Mouse (Mus musculus) stomach, embryonic 14.5 days (tissue): ENCODE measurements at regions not wholly inside any gene's neighbourhood (a gene's known extent, or its start where the extent isn't known, plus 50 kb on each side); places are given as distances from the start of the nearest gene placed in this dataset.

Experiments
- ATAC-seq: fragments of 200-750 bp; cut with Nextera tagmentation; 2 replicates; pipeline ENCODE4 v1.8.0; 2017; ENCODE audit warnings: low read depth, moderate TSS enrichment; ENCODE audit not compliant: insufficient number of reproducible peaks, insufficient read depth, low FRiP score
- H3K27ac ChIP-seq: fragments of 300-500 bp; sonication (generic); 2 replicates; pipeline ENCODE4 v1.5.1; 2014; ENCODE audit warnings: mild to moderate bottlenecking, low read length, moderate library complexity, mixed read lengths
- H3K27me3 ChIP-seq: fragments of 300-500 bp; sonication (generic); 2 replicates; pipeline ENCODE4 v1.6.1; 2014; ENCODE audit warnings: low read length, control low read depth, mixed read lengths; ENCODE audit not compliant: control insufficient read depth, insufficient read depth
- H3K36me3 ChIP-seq: fragments of 300-500 bp; sonication (generic); 2 replicates; pipeline ENCODE4 v1.6.1; 2014; ENCODE audit warnings: mild to moderate bottlenecking, control low read depth, low read length, moderate library complexity, mixed read lengths; ENCODE audit not compliant: control insufficient read depth, insufficient read depth
- H3K4me1 ChIP-seq: fragments of 300-500 bp; sonication (generic); 2 replicates; pipeline ENCODE4 v1.6.1; 2014; ENCODE audit warnings: low read length, control low read depth, mixed read lengths; ENCODE audit not compliant: control insufficient read depth, insufficient read depth
- H3K4me2 ChIP-seq: fragments of 300-500 bp; sonication (generic); replicated peaks from 2 replicates; pipeline ENCODE4 v1.6.1; 2014; ENCODE audit warnings: low read depth, low read length, control low read depth
- H3K4me3 ChIP-seq: fragments of 300-500 bp; sonication (generic); 2 replicates; pipeline ENCODE4 v1.5.1; 2014; ENCODE audit warnings: low read depth, low read length, control low read depth
- H3K9ac ChIP-seq: fragments of 300-500 bp; sonication (generic); replicated peaks from 2 replicates; pipeline ENCODE4 v1.6.1; 2014; ENCODE audit warnings: low read depth, mild to moderate bottlenecking, control low read depth, low read length, moderate library complexity, mixed read lengths
- H3K9me3 ChIP-seq: fragments of 300-500 bp; sonication (generic); 2 replicates; pipeline ENCODE4 v1.6.1; 2016; ENCODE audit warnings: low read depth, low read length, control low read depth; ENCODE audit not compliant: control insufficient read depth
- whole genome bisulfite sequencing: fragments of 180-500 bp; shearing (Covaris S2); extraction: QIAGEN DNeasy Blood & Tissue Kit; methylation state at CpG from one replicate; pipeline ENCODE4 v1.1.7; 2014; 5-methylcytosine and 5-hydroxymethylcytosine counted together

DNA sequence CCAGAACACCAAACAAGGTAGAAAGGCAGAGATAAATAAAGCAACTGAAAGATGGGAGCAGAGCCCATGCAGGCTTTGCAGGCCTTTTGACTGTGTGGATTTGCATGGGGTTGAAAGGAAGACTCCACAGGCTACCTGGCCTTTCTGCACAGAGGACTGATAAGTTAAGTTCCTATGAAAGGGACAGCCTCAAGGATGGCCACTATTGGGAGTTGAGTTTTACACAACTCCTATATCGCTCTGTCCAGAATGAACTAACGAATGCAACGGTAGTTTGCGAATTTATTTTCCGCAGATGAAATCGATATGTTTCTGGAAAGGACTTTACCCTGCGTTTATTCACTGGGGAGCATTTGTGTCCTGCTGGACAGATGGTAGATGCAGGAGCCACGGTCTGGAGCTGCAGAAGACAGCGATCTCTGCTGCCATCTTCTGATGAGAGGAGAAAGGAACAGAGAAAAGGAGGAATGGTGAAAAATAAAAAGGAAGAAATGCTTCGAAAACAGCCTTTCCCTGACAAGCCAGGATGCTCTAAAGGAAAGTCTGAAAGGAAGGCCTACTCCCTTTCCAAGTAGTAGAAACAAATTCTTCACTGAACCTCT, 285.2 kb downstream of the Galc start:
- no peak overlapping the region for H3K9ac ChIP-seq
- H3K4me2 ChIP-seq, result no peak overlapping the region
- WGBS, result 57% methylated on average over 10 of the region's 10 CpGs
- H3K27ac ChIP-seq, result no peak overlapping the region
- H3K36me3 ChIP-seq, result no peaks in the 10 kb centered on the region
- H3K4me1 ChIP-seq, result no peaks in the 10 kb centered on the region
- H3K9me3 ChIP-seq, result no peaks in the 10 kb centered on the region
- H3K4me3 ChIP-seq, result no peak overlapping the region
- no peaks in the 10 kb centered on the region for H3K27me3 ChIP-seq
- no peak for ATAC-seq

DNA sequence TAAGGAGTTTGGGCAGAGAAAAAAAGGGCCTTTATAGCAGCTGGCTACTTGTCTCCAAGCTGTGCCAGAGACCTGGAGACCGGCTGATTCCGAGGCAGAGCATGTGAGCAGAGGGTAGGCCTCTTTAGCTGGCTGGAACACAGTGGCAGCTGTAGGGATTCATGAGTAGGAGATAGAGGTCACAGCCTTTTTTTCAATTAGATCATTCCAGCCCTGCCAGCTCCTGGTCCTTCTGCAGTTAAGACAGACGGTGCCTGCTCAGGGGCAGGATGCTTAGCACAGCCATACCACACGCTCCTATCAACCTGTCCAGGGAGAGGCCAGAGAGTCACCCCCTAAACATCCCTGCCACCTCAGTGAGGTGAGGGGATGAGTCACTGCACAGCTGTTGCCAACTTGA, 302.1 kb downstream of the Galc start:
- Histone ChIP-seq H3K9me3 (no peaks in the 10 kb centered on the region), H3K27me3 (no peaks in the 10 kb centered on the region), H3K4me2 (no peak overlapping the region), H3K9ac (no peak overlapping the region), H3K4me3 (no peak overlapping the region), H3K36me3 (no peaks in the 10 kb centered on the region), H3K27ac (no peak overlapping the region), H3K4me1 (no peaks in the 10 kb centered on the region)
- ATAC-seq, result no peak
- 63% methylated on average over 4 of the region's 4 CpGs for WGBS

DNA sequence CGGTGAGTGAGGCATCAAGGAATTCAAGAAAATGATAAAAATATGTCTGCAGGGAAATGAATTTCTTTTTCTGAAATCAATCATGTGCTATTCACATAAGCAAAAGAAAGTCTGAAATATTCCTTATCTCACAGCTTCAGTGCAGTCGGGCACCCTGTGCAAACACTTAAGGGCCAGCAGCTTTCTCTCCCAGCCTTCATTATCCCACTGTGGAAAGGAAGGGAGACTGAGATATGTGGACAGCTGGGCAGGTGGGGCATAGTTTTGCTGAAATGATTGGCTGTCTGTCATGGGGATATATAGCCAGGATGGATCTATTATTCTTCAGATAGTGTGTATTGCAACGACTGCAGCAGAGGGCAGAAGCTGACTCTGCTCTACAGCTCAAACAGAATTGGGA, 305.9 kb downstream of the Galc start:
- H3K27ac ChIP-seq, result no peak overlapping the region
- H3K4me3 ChIP-seq, result no peak overlapping the region
- no peaks in the 10 kb centered on the region for H3K9me3 ChIP-seq
- WGBS, result 54% methylated on average over 3 of the region's 3 CpGs
- no peak overlapping the region for H3K4me2 ChIP-seq
- H3K36me3 ChIP-seq, result no peaks in the 10 kb centered on the region
- no peak overlapping the region for H3K9ac ChIP-seq
- no peaks in the 10 kb centered on the region for H3K4me1 ChIP-seq
- no peaks in the 10 kb centered on the region for H3K27me3 ChIP-seq
- no peak for ATAC-seq

DNA sequence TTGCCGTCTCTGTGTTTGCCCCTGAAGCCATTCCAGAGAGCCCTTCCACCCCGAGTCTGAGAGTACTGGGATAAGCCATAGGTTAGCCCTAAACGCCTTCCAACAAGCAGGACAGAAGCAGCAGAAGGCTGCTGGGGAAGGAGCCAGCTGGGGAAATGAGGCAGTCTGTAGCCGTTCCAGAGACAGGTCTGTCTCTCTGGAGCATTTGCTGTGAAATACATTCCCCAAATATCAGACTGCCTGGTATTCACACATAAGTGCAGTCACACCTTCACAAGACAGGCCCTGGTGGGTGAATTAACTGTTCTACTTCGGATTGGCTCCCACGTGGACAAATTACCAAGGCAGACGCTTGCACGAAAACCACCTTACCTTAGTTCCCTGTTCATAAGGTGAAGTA, 307.1 kb downstream of the Galc start:
- H3K36me3 ChIP-seq, result no peaks in the 10 kb centered on the region
- no peak overlapping the region for H3K4me2 ChIP-seq
- no peak overlapping the region for H3K9ac ChIP-seq
- no peak overlapping the region for H3K27ac ChIP-seq
- no peak overlapping the region for H3K4me3 ChIP-seq
- H3K27me3 ChIP-seq, result no peaks in the 10 kb centered on the region
- H3K4me1 ChIP-seq, result no peaks in the 10 kb centered on the region
- H3K9me3 ChIP-seq, result no peaks in the 10 kb centered on the region
- no peak for ATAC-seq
- 67% methylated on average over 8 of the region's 8 CpGs for WGBS

DNA sequence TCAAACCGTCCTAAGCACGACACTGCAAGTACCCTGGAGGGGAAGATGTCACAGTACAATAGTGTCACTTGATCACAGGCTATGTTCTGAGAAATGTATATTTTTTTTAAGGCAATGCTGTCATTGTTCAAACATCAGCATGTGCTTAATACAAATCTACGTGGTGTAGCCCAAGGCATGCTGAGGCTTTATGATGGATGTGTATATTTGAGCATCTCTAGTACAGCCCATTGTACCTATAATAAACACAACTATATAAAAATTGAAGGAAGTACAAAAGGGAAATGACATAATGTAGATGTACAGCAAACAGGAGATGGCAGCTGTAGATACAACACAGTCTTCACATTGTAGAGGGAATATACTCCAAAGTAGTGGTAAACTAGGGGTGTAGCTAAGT, 309.2 kb downstream of the Galc start:
- Histone ChIP-seq H3K4me3 (no peak overlapping the region), H3K9me3 (no peaks in the 10 kb centered on the region), H3K4me2 (no peak overlapping the region), H3K27me3 (no peaks in the 10 kb centered on the region), H3K27ac (no peak overlapping the region), H3K36me3 (no peaks in the 10 kb centered on the region), H3K9ac (no peak overlapping the region), H3K4me1 (no peaks in the 10 kb centered on the region)
- 79% methylated on average over 3 of the region's 3 CpGs for WGBS
- no peak for ATAC-seq

DNA sequence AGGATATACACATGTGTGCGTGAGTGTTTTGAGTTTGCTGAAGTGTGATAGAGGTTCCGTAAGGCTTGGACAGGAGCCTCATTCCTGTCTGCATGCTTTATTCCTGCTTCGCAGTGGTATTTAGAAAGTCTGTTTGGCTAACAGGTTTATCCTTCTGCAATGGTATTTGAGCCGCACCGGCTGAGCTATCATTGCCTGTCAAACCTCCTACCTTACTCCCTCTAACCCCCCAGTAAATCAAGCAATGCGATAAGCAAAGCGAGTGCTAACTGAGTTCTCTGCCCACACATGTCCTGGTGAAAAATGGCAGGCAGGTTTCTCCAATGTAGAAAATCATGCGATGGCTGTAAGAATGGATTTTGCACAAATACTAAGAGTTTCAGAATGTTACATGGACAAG, 311.8 kb downstream of the Galc start:
- H3K27ac ChIP-seq, result no peak overlapping the region
- H3K27me3 ChIP-seq, result no peaks in the 10 kb centered on the region
- no peaks in the 10 kb centered on the region for H3K9me3 ChIP-seq
- no peaks in the 10 kb centered on the region for H3K4me1 ChIP-seq
- H3K4me2 ChIP-seq, result no peak overlapping the region
- H3K9ac ChIP-seq, result no peak overlapping the region
- 55% methylated on average over 8 of the region's 8 CpGs for WGBS
- no peak; the same call in 1 of the 2 replicates for ATAC-seq
- no peaks in the 10 kb centered on the region for H3K36me3 ChIP-seq
- no peak overlapping the region for H3K4me3 ChIP-seq

DNA sequence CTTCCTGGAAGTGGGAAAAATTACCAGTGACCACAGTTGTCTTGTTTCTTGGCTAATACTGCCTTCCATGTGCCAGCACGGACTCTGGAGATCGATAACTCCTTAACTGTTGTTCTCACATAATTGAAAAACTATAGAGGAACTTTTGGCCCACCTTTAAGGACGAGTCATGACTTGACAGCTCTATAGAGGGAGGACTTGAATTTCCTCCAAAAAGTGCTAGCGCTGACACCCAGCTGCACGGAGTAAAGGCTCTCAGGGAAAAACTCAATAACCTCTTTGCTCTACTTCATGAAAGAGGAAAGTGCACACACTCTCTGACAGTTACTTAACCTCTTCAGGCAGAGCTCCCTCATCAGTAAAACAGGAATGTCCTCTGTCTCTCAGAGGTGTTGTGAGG, 320.9 kb downstream of the Galc start:
- no peak overlapping the region for H3K4me3 ChIP-seq
- WGBS, result 62% methylated on average over 5 of the region's 5 CpGs
- no peak overlapping the region for H3K4me2 ChIP-seq
- no peaks in the 10 kb centered on the region for H3K27me3 ChIP-seq
- H3K9me3 ChIP-seq, result no peaks in the 10 kb centered on the region
- no peak for ATAC-seq
- H3K36me3 ChIP-seq, result no peaks in the 10 kb centered on the region
- no peak overlapping the region for H3K27ac ChIP-seq
- no peaks in the 10 kb centered on the region for H3K4me1 ChIP-seq
- H3K9ac ChIP-seq, result no peak overlapping the region

DNA sequence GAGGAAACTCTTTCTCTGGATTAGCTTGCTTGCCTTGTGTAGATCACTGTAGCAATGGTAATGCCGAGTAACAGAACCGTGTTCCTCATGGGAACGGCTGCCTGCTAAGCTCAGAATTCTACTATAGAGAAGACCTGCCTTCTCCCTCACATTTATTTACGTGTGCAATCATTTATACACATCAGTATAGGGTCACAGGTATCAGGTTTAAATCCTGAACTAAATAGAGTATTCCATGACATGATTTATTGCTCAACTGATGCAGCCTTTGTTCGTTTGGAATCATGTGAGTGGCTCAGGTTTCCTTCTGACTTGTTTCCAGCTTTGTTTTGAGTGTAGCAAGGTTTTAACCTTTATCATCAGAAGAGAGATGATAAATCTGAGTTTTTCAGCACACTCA, 329.4 kb downstream of the Galc start:
- Histone ChIP-seq H3K4me3 (no peak overlapping the region), H3K36me3 (no peaks in the 10 kb centered on the region), H3K9me3 (no peaks in the 10 kb centered on the region), H3K4me2 (no peak overlapping the region), H3K27me3 (no peaks in the 10 kb centered on the region), H3K27ac (no peak overlapping the region), H3K9ac (no peak overlapping the region), H3K4me1 (no peaks in the 10 kb centered on the region)
- 60% methylated on average over 5 of the region's 5 CpGs for WGBS
- ATAC-seq, result no peak

DNA sequence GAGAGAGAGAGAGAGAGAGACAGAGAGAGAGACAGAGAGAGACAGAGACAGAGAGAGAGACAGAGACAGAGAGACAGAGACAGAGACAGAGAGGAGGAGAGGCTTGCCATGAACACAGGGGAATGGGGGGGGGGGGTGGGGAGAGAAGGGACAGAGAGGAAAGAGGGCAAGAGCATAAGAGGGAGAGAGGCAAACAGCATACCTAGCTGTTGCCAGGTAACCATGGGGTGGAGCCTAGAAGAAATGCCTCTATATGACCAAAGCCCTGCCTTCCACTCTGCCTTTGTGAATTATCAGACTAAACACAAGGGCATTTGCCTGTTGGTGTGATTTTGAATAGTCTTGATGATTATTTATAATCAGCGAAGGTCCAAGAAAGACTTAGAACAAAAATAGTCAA, 332.2 kb downstream of the Galc start:
- Histone ChIP-seq H3K4me3 (no peak overlapping the region), H3K36me3 (no peaks in the 10 kb centered on the region), H3K4me2 (no peak overlapping the region), H3K4me1 (no peaks in the 10 kb centered on the region), H3K27me3 (no peaks in the 10 kb centered on the region), H3K9me3 (no peaks in the 10 kb centered on the region), H3K9ac (no peak overlapping the region), H3K27ac (no peak overlapping the region)
- 78% methylated on average over 1 of the region's 1 CpGs for WGBS
- ATAC-seq, result no peak
